In the genomic region with DNA sequence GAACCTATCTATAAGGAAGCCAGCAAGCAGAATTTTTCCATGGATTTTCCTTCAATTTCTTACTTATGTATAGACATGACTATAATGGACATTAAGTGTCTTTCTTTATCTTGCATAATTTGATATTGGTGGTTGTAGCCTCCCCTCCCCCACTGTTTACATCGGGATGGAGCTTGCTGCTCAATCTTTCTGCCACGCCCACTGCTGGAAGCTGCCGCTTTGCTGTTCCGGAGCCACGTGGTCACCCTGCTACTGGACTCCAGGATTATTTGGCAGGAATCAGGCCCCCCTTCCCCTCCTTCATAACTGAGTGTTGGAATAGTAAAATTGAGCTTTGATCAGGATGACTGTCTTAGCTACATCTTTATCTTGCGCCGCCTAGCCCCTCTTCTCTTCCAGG, we compare ENCODE assay signal across 9 mouse cellular contexts. TPM values are rescaled to one million over a fixed set of nuclear protein-coding genes. Genes with fewer than 3 reads are reported as not detected.
DNase-seq lines count a peak whose midpoint lies in the region; ATAC-seq lines count a peak whose summit lies in the region.
"Had no signal": no experiment of that assay in that cellular context is flagged by ENCODE, and none has a peak within 500 bp of the region (broad histone marks: within the 10 kb centered on the region; RNA-seq: fewer than 3 reads in every experiment).

No protein-coding gene starts in this region.

- no peaks in the 10 kb centered on the region for H3K27me3 ChIP-seq in liver, embryonic 11.5 days (replicated peaks; ENCODE audit: control insufficient read depth, insufficient read depth, low read length)

- H3K27ac ChIP-seq in liver, embryonic 11.5 days (ENCODE audit: low read depth, low read length) = no peak overlapping the region
- H3K27ac ChIP-seq: macrophage had no signal

- no peak for ATAC-seq in liver, embryonic 11.5 days (replicated peaks; ENCODE audit: low FRiP score)

- no peak overlapping the region for H3K4me2 ChIP-seq in liver, embryonic 11.5 days

- no peaks in the 10 kb centered on the region for H3K36me3 ChIP-seq in liver, embryonic 11.5 days (ENCODE audit: control insufficient read depth, insufficient read depth, low read length)

- WGBS in liver, embryonic 11.5 days = 38% methylated on average over 7 of the region's 7 CpGs

- H3K4me1 ChIP-seq in liver, embryonic 11.5 days (replicated peaks; ENCODE audit: control insufficient read depth, insufficient read depth, low read length) = no peaks in the 10 kb centered on the region; the same call in 1 of the 2 replicates

- no peak overlapping the region for H3K9ac ChIP-seq in liver, embryonic 11.5 days (ENCODE audit: low read depth, low read length)

- H3K9me3 ChIP-seq in liver, embryonic 11.5 days (ENCODE audit: control insufficient read depth, low read length) = no peaks in the 10 kb centered on the region

- no peak overlapping the region for H3K4me3 ChIP-seq in liver, embryonic 11.5 days (ENCODE audit: low read depth, low read length)

- peak; percentile 21 to 28 for DNase-seq in cerebellum, adult 18-20 months
- DNase-seq in cerebellum, adult 8-10 months = no peak
- DNase-seq in liver = peak; percentile 50
- no peak for DNase-seq in liver, embryonic 11.5 days (ENCODE audit: low spot score)
- DNase-seq in kidney, postnatal 14 days = peak; percentile 20
- peak; percentile 12 for DNase-seq in retina, embryonic 14.5 days (ENCODE audit: low spot score)
- DNase-seq in thymus, postnatal 10 days (ENCODE audit: low spot score in 2 of 2) = no peak
- no peak for DNase-seq in testis, postnatal 10 days (ENCODE audit: low spot score)

RNA-seq across cellular contexts. Expression of a gene that starts 46.2 kb away (rescaled TPM):
- 63.5 and 69.3 TPM in 2 replicates for polyA plus RNA-seq in liver, embryonic 11.5 days (2014; fragmentation: Nextera tagmentation; extraction: Ambion mirVana)

Comparison
In these comparisons a context has a peak if more than half of its experiments do, and no peak if none do; other contexts are left out.
1. DNase-seq: peak in cerebellum, adult 18-20 months (2 of 2), liver (single experiment), kidney, postnatal 14 days (single experiment) and retina, embryonic 14.5 days (single experiment); none in cerebellum, adult 8-10 months (single experiment), liver, embryonic 11.5 days (single experiment), thymus, postnatal 10 days (0 of 2) and testis, postnatal 10 days (single experiment).